Mouse (Mus musculus) retina, postnatal 1 day (tissue): ENCODE measurements around the gene Patj.
A peak's percentile ranks its signal among the peaks of the same experiment; 100 is the strongest.

ENCODE experiments used
- DNase-seq: peaks from one replicate; pipeline ENCODE4 v3.0.0-alpha.2; 2012

The Patj gene

GRCm38 (mm10) chr4:98449564-98450263 is 54.1 kb downstream of the Patj start:
- no peak for DNase-seq

GRCm38 (mm10) chr4:98450308-98450707 is 54.7 kb downstream of the Patj start:
- no peak for DNase-seq

GRCm38 (mm10) chr4:98450829-98451228 is 55.2 kb downstream of the Patj start:
- no peak for DNase-seq

GRCm38 (mm10) chr4:98451259-98451658 is 55.7 kb downstream of the Patj start:
- no peak for DNase-seq

- DNase-seq = no peak
Measured at GRCm38 (mm10) chr4:98452725-98453124, 57.1 kb downstream of the Patj start.

GRCm38 (mm10) chr4:98453231-98453630 is 57.6 kb downstream of the Patj start:
- DNase-seq = no peak

- no peak for DNase-seq
Measured at GRCm38 (mm10) chr4:98455352-98455751, 59.8 kb downstream of the Patj start.

GRCm38 (mm10) chr4:98455910-98456309 is 60.3 kb downstream of the Patj start:
- no peak for DNase-seq

GRCm38 (mm10) chr4:98461804-98462341 is 66.3 kb downstream of the Patj start:
- no peak for DNase-seq

GRCm38 (mm10) chr4:98465476-98465875 is 69.9 kb downstream of the Patj start:
- no peak for DNase-seq

GRCm38 (mm10) chr4:98465886-98466285 is 70.3 kb downstream of the Patj start:
- DNase-seq = no peak

- DNase-seq = no peak
Measured at GRCm38 (mm10) chr4:98471376-98471775, 75.8 kb downstream of the Patj start.

GRCm38 (mm10) chr4:98473491-98473890 is 77.9 kb downstream of the Patj start:
- no peak for DNase-seq

GRCm38 (mm10) chr4:98478005-98478404 is 82.4 kb downstream of the Patj start:
- no peak for DNase-seq

GRCm38 (mm10) chr4:98486475-98486874 is 90.9 kb downstream of the Patj start:
- DNase-seq = no peak

- no peak for DNase-seq
Measured at GRCm38 (mm10) chr4:98486901-98487300, 91.3 kb downstream of the Patj start.

- no peak for DNase-seq
Measured at GRCm38 (mm10) chr4:98489386-98489785, 93.8 kb downstream of the Patj start.

- no peak for DNase-seq
Measured at GRCm38 (mm10) chr4:98498341-98498740, 102.8 kb downstream of the Patj start.

GRCm38 (mm10) chr4:98500182-98500581 is 104.6 kb downstream of the Patj start:
- peak; percentile 15 for DNase-seq

- DNase-seq = no peak
Measured at GRCm38 (mm10) chr4:98500875-98501274, 105.3 kb downstream of the Patj start.

GRCm38 (mm10) chr4:98504743-98505142 is 109.2 kb downstream of the Patj start:
- DNase-seq = no peak

GRCm38 (mm10) chr4:98508471-98509271 is 113.1 kb downstream of the Patj start:
- DNase-seq = no peak

GRCm38 (mm10) chr4:98509939-98510338 is 114.4 kb downstream of the Patj start:
- no peak for DNase-seq

GRCm38 (mm10) chr4:98511296-98511695 is 115.7 kb downstream of the Patj start:
- DNase-seq = no peak
